Mouse (Mus musculus) frontal cortex, postnatal 25 days (tissue): ENCODE measurements around the gene Aamdc.

Experiments used
- DNase-seq, 2 experiments: peaks; one replicate each; pipeline ENCODE4 v3.0.0; 2022; ENCODE audit warnings: low spot score in 2 of 2

Aamdc gene

GRCm38 (mm10) chr7:97514786-97515185 lies 64.5 kb downstream of the Aamdc start:
- no peak for DNase-seq

DNA sequence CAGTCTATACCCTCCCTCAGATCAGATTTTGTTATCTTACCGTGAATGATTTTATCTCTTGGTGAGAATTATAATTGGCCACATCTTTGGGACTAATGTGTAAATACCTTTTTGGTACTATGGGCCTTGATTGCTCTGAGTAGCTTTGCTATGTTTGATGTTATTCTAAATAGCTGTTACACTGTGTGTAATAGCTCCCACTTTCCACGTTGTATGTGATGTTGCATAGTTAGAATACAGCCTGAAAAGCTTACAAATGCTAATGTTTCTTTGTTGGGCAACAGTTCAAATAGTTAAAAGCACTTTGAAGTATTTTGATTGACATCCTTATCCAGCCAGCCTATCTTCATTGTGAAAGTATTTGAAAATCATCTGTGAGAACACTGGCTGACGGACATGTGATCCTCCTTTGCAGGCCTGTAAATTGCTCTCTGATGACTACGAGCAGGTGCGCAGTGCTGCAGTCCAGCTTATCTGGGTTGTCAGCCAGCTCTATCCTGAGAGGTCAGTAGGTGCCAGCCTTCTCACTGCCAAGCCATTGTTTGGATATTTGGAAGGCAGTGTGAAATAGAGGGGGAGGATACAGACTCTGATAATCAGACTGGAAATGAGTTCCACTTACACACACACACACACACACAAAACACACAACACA lies 78.6 kb downstream of the Aamdc start:
- DNase-seq: no peak
